Mouse (Mus musculus): ENCODE measurements around the gene Susd5. TPM values are rescaled to one million over a fixed set of nuclear protein-coding genes. Genes with fewer than 3 reads are reported as not detected.

Gene Susd5
- polyA plus RNA-seq, 1 experiment from 2014 or later: 0.50 TPM

Other genes with a start within 250 kb of the Susd5 start
- 33.1 and 34.2 TPM in 2 replicates for gene Ubp1, start 126.2 kb upstream of the Susd5 start, polyA plus RNA-seq (2015; fragmentation: Nextera tagmentation; extraction: Ambion mirVana)
- gene Fbxl2, start 10.9 kb upstream of the Susd5 start, polyA plus RNA-seq (2015; fragmentation: Nextera tagmentation; extraction: Ambion mirVana): 28.9 and 31.2 TPM in 2 replicates

Measured in midbrain, embryonic 15.5 days (tissue).